Mouse (Mus musculus): ENCODE measurements around the gene Bhlhe41.

The Bhlhe41 gene

DNA sequence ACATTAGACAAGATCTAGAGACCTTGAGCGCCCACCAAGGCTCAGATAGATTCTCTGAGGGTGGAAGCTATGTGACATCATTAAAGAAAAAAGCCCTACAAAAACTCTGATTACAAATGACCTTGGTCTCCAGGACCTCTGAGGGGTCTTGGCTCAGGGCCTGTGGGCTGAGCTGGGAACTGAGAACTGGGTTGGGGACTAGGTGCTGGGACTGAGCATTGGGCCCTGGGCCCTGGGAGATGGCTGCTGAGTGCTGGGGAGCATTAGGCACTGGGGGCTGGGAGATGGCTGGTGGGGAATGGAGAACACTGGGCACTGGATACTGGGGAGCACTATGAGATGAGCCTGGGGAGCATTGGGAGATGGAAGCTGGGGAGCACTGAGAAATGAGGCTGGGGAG is 19.3 kb downstream of the Bhlhe41 start:
- DNase-seq (ENCODE audit: low read depth, low spot score) = no peak

DNA sequence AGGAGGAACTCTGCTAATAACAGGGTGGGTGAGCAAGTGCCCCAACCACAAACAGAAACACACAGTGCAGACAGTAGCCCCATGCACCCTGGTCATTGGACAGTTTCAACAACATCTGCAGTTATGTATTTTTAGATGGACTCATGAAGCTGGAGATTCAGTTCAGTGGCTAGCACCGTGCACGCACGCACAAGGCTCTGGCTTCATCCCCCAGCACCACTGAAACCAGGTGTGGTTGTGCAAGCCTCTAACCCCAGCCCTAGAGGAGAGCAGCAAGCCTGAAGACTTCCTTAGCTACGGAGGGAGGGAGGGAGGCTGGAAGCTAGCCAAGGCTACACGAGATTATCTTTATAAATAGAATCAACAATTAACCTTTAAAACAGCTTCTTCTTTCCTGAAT is 19.7 kb downstream of the Bhlhe41 start:
- no peak for DNase-seq (ENCODE audit: low read depth, low spot score)

DNA sequence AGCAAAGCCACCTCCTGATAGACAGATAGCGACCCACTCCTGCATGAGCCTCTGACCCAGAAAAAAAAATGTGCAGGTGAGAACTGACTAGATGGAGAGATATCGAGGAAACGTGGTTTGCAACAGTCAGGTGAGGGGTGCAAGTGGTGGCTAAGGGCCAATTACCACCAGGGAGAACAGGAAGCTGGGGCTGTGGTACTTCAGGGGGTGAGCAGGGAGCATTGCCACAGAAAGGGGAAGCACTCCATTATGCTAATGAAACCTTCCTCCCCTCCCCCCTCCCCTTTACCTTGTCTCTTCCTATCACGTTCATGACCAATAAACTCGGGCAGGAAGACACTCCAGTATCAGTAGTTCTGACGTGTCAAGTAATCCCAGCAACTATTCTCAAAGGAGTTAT is 30.0 kb downstream of the Bhlhe41 start:
- DNase-seq (ENCODE audit: low read depth, low spot score) = no peak

DNA sequence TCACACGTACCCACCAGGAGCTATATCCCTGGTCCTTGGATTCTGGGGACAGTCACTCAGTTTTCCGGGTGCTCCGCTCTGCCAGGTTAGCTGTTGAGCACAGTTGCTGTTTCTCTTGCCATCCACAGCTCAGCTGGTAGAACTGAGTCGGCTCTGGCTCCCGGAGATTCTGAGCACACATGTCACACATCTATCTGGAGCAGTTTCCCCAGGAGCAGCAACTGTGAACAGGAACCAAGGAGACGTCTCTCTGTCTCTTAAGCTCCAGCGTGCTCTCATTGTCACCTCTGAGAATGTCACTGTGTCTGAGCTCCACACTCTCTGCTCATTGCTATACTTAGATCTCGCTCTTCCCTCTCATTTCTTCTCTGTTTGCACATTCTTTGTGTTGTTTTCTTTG is 32.4 kb downstream of the Bhlhe41 start:
- no peak for DNase-seq (ENCODE audit: low read depth, low spot score)

DNA sequence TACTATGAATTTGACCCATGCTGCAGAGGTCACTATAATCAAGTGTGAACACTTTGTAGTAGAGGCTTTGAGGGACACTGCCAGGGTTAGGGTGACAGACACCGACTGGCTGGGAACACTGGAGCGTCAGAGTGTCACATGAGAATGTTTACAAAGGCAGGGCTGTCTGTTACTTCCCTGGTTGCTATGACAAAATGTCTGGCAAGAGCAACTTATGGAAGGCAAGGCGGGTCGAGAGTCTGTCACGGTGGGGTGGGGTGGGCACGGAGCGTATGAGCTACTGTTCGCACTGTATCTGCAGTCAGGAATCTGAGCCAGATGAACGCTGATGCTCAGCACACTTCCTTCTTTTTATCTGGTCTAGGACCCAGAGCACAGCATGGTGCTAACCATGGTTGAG is 34.7 kb downstream of the Bhlhe41 start:
- no peak for DNase-seq (ENCODE audit: low read depth, low spot score)

DNA sequence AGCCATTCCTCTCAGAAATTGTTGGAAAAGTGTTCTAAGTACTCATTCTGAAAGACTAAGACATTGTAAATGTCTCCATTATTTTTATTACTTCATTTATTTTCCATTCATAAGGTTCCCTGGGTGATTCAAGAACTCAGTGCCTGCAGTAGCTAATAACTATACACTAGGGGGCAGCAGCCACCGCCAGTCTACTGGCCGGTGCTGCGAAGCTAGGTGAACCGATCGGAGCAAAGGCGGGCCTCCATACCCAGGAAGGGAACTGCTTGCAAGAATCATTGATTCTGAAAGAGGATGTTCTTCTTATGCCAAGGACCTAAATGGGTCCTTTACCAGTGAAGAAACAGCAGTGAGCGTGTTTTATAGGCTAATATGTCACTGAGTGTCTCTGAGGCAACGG is 35.2 kb downstream of the Bhlhe41 start:
- DNase-seq (ENCODE audit: low read depth, low spot score) = no peak

DNA sequence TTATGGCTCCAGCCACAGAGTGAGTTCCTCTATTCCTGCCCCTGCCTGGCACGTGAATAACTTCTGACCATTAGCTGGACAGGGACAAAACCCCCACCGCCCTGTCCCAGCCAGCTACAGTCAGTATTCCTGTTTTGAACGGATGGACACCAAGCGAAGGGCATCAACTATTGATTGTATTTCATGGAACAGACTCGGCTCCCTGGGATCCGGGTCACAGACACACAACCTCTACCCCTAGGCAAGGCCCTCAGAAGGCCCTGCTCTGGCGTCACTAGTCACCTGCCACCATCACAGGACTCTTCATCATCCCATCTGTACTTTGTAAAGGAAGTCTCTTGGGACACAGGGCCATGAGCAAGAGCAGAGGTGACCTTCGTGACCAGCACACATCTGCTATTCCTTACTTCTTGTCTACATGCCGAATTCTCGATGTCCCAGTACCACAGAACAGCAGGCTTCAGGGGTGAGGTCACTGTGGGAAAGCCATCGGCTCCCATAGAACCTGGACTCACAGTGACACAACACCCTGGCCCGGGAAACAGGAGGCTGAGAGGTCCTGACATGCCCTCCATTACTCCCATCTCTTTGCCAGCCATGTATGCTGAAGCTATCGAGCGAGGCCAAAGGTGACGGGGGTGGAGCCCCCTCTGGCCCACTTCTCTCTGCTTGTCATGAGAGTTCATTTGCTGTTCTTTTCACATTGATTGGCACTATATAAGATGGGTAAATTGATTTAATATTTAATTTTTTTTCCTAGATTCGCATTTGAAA is 36.1 kb downstream of the Bhlhe41 start:
- no peak for DNase-seq (ENCODE audit: low read depth, low spot score)

DNA sequence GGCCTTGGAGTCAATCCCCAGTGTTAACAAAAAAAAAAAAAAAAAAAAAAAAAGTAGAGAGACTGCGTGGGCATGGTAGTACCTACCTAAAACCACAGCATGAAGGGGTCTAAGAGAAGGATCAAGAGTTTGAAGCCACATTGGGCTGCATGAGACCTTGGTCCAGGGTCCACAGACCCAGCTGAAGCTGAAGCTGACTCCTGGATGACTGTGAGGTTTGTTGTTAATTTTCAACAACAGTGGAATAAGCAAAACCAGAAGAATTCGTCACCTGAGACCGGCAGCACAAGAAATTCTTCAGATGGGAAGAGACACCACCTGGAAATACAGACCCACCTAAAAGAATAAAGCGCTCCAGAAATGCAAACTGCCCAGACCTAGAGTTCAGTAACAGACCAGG is 39.1 kb downstream of the Bhlhe41 start:
- no peak for DNase-seq (ENCODE audit: low read depth, low spot score)

DNA sequence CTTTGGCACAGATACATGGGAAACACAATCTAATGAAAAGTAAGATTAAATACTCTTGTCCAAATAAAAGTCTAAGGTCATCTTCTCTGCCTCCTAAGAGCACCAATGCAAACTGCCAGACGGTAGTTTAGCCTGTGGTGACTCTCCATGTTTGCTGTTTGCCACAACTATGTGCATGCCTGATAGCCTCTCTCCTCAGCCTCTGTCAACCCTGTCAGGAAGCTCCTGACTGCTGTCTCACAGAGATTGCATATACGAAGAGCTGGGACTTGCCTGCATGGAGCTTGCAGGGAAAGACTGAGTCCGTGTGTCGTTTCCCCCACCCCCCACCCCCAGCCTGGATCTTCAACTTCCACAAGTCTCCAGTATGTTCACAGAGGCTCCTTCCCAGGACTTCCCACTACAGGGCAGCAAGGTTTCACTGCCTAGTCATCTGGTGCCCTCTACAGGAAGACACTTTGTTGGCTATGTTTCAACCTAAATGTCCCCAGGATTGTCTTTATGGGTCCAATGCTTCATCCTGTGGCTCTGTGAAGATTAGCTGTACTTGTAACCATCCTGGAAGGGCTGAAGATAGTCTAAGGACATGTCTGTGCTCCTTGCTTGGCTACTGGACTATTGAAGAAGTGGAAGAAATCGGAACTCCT is 41.6 kb downstream of the Bhlhe41 start:
- DNase-seq (ENCODE audit: low read depth, low spot score) = no peak

DNA sequence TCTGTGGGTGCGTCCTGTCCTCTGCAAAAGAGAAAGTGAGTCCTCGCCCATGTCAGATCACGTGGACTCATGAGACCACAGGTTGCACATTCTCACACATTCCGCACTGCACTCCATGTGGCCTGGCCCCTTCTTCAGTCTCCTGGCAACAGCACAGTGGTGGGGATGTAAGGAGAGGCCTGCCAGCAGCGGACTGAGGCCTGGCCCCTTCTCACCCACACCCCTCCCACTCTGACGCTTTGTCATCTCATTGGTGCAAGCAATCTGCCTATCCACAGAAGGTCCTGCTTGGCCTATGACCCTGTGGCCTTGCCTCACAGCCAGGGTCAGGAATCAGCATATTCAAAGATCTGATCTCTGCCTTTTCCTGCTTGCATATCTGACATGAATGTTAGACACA is 42.3 kb downstream of the Bhlhe41 start:
- no peak for DNase-seq (ENCODE audit: low read depth, low spot score)

DNA sequence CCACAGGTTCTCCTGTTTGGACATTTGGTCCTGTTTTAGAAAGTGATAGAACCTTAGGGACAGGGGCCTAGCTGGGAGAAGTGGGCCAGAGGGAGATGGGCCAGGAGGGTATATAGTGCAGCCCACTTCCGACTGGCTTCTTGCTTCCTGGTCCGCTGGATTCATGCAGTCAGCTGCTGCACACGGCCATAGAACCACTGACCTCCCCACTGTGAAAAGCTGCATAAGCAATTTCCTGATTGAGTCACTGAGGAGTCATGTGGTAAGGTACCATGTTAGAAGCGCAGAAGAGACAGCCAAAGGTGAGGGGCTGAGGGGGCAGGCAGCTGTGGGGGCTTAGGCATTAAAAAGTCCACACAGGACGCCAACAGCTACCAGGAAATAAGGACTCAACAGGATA is 43.1 kb downstream of the Bhlhe41 start:
- DNase-seq (ENCODE audit: low read depth, low spot score) = no peak

DNA sequence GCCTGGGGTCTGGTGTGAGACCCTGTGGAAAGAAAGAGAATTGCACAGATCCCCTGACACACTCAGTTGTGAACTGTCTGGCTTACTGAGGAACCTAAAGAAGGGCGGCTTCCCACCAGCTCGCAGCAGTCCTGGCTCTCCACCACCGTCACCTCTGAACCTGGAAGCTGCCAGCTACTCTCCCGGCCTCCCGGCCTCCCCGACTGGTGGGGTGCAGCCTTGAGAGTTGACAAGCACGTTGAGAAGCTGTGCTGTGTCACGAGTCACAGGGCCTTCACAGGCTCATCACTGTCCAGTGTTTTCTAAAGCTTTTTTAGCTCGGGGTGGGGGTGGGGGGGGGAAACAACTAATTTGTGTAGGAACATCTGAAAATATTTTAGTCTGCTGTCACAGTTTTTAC is 46.2 kb downstream of the Bhlhe41 start:
- DNase-seq (ENCODE audit: low read depth, low spot score) = no peak

DNA sequence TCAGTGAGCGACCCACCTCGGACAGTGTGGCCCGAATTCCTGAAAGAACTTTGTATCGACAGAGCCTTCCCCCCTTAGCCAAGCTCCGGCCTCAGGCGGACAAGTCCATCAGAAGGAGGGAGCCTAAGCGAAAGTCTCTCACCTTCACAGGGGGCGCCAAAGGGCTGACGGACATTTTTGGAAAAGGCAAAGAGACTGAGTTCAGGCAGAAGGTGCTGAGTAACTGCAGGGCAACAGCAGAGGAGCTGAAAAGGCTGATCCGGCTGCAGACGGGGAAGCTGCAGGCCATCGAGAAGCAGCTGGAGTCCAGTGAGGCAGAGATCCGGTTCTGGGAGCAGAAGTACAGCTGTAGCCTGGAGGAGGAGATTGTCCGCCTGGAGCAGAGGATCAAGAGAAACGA is 50.2 kb downstream of the Bhlhe41 start:
- DNase-seq (ENCODE audit: low read depth, low spot score) = no peak

DNA sequence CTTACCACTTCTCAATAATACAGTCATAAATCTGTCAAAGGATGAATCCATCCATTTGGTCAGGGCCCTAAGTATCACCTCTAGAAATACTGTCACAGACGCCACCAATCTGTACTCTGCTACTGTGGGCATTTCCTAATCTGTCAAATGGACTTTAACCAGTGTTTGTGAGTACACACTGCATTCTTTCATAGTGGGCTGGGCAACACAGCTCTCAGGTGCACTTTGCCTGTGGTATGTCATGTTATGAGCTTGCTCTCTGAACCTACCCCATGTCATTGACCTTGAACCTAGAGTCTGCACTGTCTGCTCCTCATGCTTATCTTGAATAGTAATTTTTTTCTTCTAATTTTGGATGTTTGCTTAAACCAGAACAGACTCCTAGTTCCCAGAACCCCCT is 54.2 kb downstream of the Bhlhe41 start:
- no peak for DNase-seq (ENCODE audit: low read depth, low spot score)

DNA sequence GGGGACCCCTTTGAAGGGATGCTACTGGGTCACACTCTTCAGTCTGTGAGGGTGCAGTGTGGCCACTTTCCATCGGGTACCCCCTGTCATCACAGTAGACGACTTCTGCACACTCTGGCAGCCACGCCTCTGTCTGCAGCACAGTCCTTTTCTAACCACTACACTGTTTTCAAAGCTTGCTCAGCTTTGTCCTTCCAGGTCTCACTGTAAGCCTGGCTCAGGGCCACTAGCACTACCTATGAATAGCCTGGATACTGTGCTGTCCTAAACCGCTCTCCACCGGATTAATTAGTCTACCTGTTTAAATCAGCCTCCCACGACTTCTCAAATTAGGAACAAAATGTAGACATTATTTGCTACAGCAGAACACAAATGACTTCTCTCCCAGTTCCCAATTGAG is 55.3 kb downstream of the Bhlhe41 start:
- DNase-seq (ENCODE audit: low read depth, low spot score) = no peak

DNA sequence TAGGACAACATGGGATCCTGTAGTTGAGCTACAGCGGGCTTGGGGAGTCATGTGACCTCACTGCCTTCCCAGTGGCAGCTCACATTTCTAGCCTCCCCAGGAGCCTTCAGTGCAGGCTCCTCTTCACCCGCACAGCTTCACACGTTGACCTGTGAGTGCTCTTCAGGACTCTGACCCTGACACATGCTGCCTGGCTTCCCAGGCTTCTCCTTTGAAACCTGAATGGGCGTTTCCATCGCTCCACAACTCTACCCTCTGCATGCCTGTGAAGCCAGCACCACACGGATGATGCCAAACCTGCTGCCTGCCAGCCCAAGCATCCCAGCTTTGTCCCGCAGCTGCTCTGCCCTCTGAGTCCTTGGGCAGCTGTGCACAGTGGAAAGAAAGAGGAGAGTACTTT is 55.8 kb downstream of the Bhlhe41 start:
- no peak for DNase-seq (ENCODE audit: low read depth, low spot score)
